Mouse (Mus musculus) stomach, postnatal 0 days (tissue): Measurements from ENCODE around the gene Nfic.

Experiments used
- CTCF ChIP-seq: IDR thresholded peaks from 2 replicates; pipeline ENCODE4 v1.5.1; 2016; ENCODE audit warnings: antibody characterized with exemption, low read depth, mild to moderate bottlenecking, moderate library complexity
- EP300 ChIP-seq: optimal IDR thresholded peaks from 2 replicates; pipeline ENCODE3; 2016; ENCODE audit warnings: antibody characterized with exemption

DNA sequence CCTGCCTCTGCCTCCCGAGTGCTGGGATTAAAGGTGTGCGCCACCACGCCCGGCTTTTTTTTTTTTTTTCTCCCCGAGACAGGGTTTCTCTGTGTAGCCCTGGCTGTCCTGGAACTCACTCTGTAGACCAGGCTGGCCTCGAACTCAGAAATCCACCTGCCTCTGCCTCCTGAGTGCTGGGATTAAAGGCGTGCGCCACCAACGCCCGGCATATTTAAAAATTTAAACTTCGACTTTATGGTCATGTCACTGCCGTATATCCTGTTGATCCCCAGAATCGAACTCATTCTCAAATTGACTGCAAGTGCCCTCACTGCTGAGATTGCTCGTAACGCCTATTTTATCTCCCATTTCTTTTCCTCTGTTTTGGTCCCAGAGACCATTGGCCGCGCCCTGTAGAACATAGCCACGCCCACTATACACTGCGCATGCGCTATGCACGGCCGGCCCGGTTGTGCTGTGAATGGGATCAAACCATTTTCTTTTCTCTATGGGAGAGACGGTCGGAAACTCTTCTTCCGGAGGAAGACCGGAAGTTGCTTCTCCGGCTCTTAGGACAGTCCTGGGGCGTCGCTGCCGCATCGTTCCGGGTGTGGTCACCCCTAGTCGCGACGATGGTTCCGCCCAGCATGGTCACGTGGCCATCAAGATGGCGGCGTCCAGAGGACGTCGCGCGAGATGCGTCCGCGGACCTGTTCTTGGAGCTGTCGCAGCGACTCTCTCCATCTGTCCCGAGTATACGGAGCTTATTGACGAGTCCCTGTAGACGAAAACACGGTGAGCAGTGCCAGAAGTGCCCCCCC is 71.4 kb downstream of the Nfic start, which contains the start of the genes Dohh and Gm48551:
- TF ChIP-seq EP300, result peak; percentile 88
- TF ChIP-seq CTCF, result no peak
